Mouse (Mus musculus): ENCODE data around the gene Mturn.

DNA sequence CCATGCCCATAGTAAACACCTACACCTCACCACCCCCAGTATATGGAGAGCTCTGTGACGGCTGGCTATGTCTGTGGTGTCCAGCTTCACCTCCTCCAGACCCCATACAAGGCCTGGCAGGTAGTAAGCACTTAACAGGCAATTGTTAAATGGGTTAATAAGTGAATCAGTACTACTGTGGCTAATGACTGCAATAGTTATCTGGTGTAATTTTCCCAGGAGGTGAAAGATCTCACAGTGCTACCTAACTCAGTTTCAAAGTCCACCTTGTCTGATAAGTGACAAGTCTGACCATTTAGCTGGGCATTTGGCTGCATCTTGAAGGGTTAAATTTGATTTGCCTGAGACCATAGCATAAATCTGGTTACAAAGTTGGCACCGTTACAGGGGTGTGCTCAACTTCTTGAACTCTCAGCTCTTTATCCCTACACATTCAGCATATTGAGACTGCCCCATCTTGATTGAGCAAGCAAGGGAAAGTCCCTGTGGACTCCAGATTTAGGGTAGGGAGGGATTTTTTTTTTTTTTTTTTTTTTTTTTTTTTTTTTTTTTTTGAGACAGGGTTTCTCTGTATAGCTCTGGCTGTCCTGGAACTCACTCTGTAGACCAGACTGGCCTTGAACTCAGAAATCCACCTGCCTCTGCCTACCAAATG lies 48.2 kb downstream of the Mturn start:
- TF ChIP-seq CTCF (IDR thresholded peaks at IDR 0.05; ENCODE audit: extremely low read depth, insufficient read depth, insufficient read length, insufficient replicate concordance) = no peak
- no peak for TF ChIP-seq POLR2A (IDR thresholded peaks at IDR 0.05; ENCODE audit: low read depth, low read length)

Measured in spleen, adult 2 months (tissue).